Mouse (Mus musculus): ENCODE data around the gene Arsg.

DNA sequence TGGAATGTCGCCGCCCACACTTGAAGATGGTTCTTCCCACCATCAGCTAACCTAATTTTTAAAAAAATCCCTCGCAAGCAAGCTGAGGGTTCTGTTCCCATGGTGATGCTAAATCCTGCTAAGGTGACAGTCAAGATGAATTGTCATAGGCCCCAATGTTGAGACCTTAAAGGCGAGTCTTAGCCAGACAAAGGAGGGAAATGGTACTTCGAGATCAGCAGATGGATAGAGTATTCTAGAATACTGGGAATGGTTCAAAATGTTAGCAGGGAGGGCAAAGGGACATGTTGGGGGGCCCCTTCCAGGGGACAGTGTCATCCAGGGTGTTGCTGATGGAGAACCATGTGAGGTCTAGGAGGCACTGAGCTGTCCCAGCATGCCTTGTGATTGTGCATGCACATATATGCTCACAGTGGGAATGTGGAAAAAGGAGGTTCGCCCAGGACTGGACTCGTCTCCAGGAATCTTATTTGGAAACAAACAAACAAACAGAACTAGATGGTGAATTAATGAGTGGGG is 23.4 kb downstream of the Arsg start:
- TF ChIP-seq HCFC1 (IDR thresholded peaks at IDR 0.05; ENCODE audit: borderline replicate concordance, insufficient read depth, low read length), result no peak
- no peak for TF ChIP-seq CHD2 (IDR thresholded peaks at IDR 0.05; ENCODE audit: low read depth, low read length)
- no peak for TF ChIP-seq MAFK (IDR thresholded peaks at IDR 0.05; ENCODE audit: insufficient read depth, low read depth, low read length)
- no peak for TF ChIP-seq ZC3H11A (IDR thresholded peaks at IDR 0.05; ENCODE audit: borderline replicate concordance, low read depth, low read length)
- TF ChIP-seq ZNF384 (IDR thresholded peaks at IDR 0.05; ENCODE audit: low read depth, low read length), result no peak

All from ES-E14 (cell line).